Mouse (Mus musculus) liver, adult (tissue): ENCODE data around the gene Il17f.
"Not testable (repeated sequence)": the region's sequence is repeated elsewhere in the genome, so short reads cannot be mapped to it uniquely, and the experiment has no call there.

Experiments used
- GATA4 ChIP-seq: IDR thresholded peaks from 2 replicates; pipeline ENCODE4 v1.6.1; 2014; ENCODE audit warnings: mild to moderate bottlenecking, low read length; ENCODE audit not compliant: insufficient replicate concordance

The Il17f gene

GRCm38 (mm10) chr1:20790517-20790916 lies at the start of gene Il17f:
Gene Il17f, minus strand, starts transcription at chr1:20790617.
- TF ChIP-seq GATA4: not testable (repeated sequence)

- TF ChIP-seq GATA4: no peak
These were observed 49.5 kb upstream of the Il17f start for GRCm38 (mm10) chr1:20839911-20840310.

GRCm38 (mm10) chr1:20836551-20837125 lies 46.2 kb upstream of the Il17f start:
- no peak for TF ChIP-seq GATA4

GRCm38 (mm10) chr1:20833141-20833511 lies 42.7 kb upstream of the Il17f start:
- no peak for TF ChIP-seq GATA4

- no peak for TF ChIP-seq GATA4
These were observed 42.2 kb upstream of the Il17f start for GRCm38 (mm10) chr1:20832473-20833140.

- no peak for TF ChIP-seq GATA4
These were observed 40.1 kb upstream of the Il17f start for GRCm38 (mm10) chr1:20830546-20830945.

- no peak for TF ChIP-seq GATA4
These were observed 37.6 kb upstream of the Il17f start for GRCm38 (mm10) chr1:20828061-20828460.

GRCm38 (mm10) chr1:20825036-20825435 lies 34.6 kb upstream of the Il17f start:
- TF ChIP-seq GATA4: no peak

GRCm38 (mm10) chr1:20823906-20824305 lies 33.5 kb upstream of the Il17f start:
- TF ChIP-seq GATA4: no peak

GRCm38 (mm10) chr1:20823471-20823870 lies 33.1 kb upstream of the Il17f start:
- TF ChIP-seq GATA4: no peak

- no peak for TF ChIP-seq GATA4
These were observed 30.5 kb upstream of the Il17f start for GRCm38 (mm10) chr1:20820959-20821358.

GRCm38 (mm10) chr1:20819771-20820605 lies 29.6 kb upstream of the Il17f start, which contains the start of gene Mcm3:
Gene Mcm3, minus strand, starts transcription at chr1:20820312.
- TF ChIP-seq GATA4: no peak

- no peak for TF ChIP-seq GATA4
These were observed 27.2 kb upstream of the Il17f start for GRCm38 (mm10) chr1:20817596-20817995.

GRCm38 (mm10) chr1:20817172-20817571 lies 26.8 kb upstream of the Il17f start:
- no peak for TF ChIP-seq GATA4

- no peak for TF ChIP-seq GATA4
These were observed 24.1 kb upstream of the Il17f start for GRCm38 (mm10) chr1:20814521-20814920.

GRCm38 (mm10) chr1:20804526-20804925 lies 14.1 kb upstream of the Il17f start:
- no peak for TF ChIP-seq GATA4

- no peak for TF ChIP-seq GATA4
These were observed 11.4 kb upstream of the Il17f start for GRCm38 (mm10) chr1:20801682-20802390.
